Mouse (Mus musculus) midbrain, embryonic 14.5 days (tissue): Measurements from ENCODE around the gene Spdef. TPM values are rescaled to one million over a fixed set of nuclear protein-coding genes. Genes with fewer than 3 reads are reported as not detected.

Experiments used
- ATAC-seq: fragments of 200-750 bp; cut with Nextera tagmentation; 2 replicates; pipeline ENCODE4 v1.8.0; 2017; ENCODE audit warnings: moderate number of reproducible peaks, moderate library complexity; ENCODE audit not compliant: low FRiP score, low TSS enrichment
- DNase-seq: peaks from one replicate; pipeline ENCODE4 v3.0.0-alpha.2; 2015
- H3K27ac ChIP-seq: fragments of 300-500 bp; sonication (generic); replicated peaks from 2 replicates; pipeline ENCODE4 v1.5.1; 2014; ENCODE audit warnings: mild to moderate bottlenecking, low read depth, low read length, moderate library complexity
- H3K27me3 ChIP-seq: fragments of 300-500 bp; sonication (generic); 2 replicates; pipeline ENCODE4 v1.6.1; 2014; ENCODE audit warnings: low read length, control low read depth, mixed read lengths; ENCODE audit not compliant: control insufficient read depth, insufficient read depth
- H3K36me3 ChIP-seq: fragments of 300-500 bp; sonication (generic); 2 replicates; pipeline ENCODE4 v1.6.1; 2014; ENCODE audit warnings: low read length, control low read depth; ENCODE audit not compliant: control insufficient read depth, insufficient read depth
- H3K4me1 ChIP-seq: fragments of 300-500 bp; sonication (generic); 2 replicates; pipeline ENCODE4 v1.6.1; 2014; ENCODE audit warnings: mild to moderate bottlenecking, antibody characterized with exemption, low read length, control low read depth; ENCODE audit not compliant: control insufficient read depth, insufficient read depth
- H3K4me2 ChIP-seq: fragments of 300-500 bp; sonication (generic); 2 replicates; pipeline ENCODE4 v1.6.1; 2014; ENCODE audit warnings: mild to moderate bottlenecking, low read length, moderate library complexity
- H3K4me3 ChIP-seq: fragments of 300-500 bp; sonication (generic); replicated peaks from 2 replicates; pipeline ENCODE4 v1.5.1; 2014; ENCODE audit warnings: low read depth, low read length
- H3K9ac ChIP-seq: fragments of 300-500 bp; sonication (generic); replicated peaks from 2 replicates; pipeline ENCODE4 v1.6.1; 2014; ENCODE audit warnings: mild to moderate bottlenecking, low read length, moderate library complexity
- H3K9me3 ChIP-seq: fragments of 300-500 bp; sonication (generic); 2 replicates; pipeline ENCODE4 v1.6.1; 2016; ENCODE audit warnings: low read length, control low read depth, mixed read lengths; ENCODE audit not compliant: control insufficient read depth
- WGBS: fragments of 180-500 bp; shearing (Covaris S2); extraction: QIAGEN DNeasy Blood & Tissue Kit; methylation state at CpG from one replicate; pipeline ENCODE4 v1.1.7; 2014; 5-methylcytosine and 5-hydroxymethylcytosine counted together
- polyA plus RNA-seq: library from polyadenylated mRNA; unstranded; fragments of >200 nt; fragmentation: Nextera tagmentation; extraction: Ambion mirVana; gene quantifications from 2 replicates; pipeline ENCODE4 v1.2.1, GENCODE M21; 2014

The Spdef gene
- polyA plus RNA-seq, 1 experiment from 2014 or later: 1.5 TPM

DNA sequence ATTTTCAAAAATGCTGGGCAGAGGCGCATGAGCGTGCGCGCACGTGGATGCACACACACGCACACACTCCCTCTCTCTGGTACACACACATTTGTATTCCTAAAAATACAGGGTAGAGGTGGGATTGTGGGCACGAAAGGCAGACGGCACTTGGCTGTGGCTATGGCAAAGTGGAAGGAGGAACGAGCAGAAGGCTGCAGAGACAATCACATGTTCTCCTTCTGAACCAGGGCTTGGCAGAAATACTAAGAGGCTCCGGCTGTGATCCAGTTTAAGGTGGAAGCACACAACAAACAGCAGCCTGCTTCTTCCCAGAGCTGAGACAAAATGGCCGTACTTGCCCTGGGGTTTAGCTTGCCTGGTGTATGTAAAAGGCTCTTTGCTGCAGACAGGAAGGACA, 34.1 kb upstream of the Spdef start:
- Histone ChIP-seq H3K27me3 (no peaks in the 10 kb centered on the region), H3K27ac (no peak overlapping the region), H3K4me3 (no peak overlapping the region), H3K4me1 (0 out of 2 replicates have a peak, but pooled peaks cover 3% of the 10 kb centered on the region), H3K9ac (no peak overlapping the region), H3K4me2 (no peak overlapping the region), H3K9me3 (no peaks in the 10 kb centered on the region), H3K36me3 (peaks cover 26% of the 10 kb centered on the region)
- ATAC-seq (no peak), DNase-seq (no peak)
- WGBS: 93% methylated on average over 11 of the region's 11 CpGs

DNA sequence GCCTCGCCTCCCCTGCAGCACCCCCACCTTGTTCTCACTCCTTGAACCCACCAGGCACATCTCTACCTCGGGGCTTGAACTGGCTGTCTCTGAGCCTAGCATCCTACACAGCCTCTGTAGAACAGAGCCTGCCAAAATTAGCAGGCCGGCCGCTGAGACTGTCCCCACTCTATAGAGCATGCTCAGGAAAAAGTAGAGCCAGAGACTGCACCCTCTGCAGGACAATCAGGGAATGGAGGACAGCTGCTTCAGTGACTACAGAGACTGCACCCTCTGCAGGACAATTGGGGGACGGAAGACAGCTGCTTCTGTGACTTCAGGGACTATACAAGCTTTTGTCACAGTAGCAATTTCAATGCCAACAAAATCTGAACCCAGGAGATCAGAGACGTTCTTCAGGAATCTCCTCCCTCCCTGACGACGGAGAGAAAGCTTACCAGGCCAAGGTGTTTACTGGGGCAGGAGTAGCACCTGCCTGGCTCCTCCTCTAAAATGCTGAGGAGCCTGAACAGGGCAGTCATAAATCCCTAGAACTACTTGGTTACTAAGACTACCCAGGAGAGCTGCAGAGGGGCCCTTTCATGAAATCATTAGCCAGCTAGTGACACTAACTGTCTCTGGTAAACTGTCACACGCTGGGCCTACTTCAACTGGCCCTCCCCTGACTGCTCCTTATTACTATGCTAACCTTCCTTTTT, 33.0 kb upstream of the Spdef start:
- Histone ChIP-seq H3K36me3 (peaks cover 16% of the 10 kb centered on the region), H3K4me3 (no peak overlapping the region), H3K9me3 (no peaks in the 10 kb centered on the region), H3K4me1 (0 out of 2 replicates have a peak, but pooled peaks cover 3% of the 10 kb centered on the region), H3K27ac (no peak overlapping the region), H3K4me2 (no peak overlapping the region), H3K27me3 (no peaks in the 10 kb centered on the region), H3K9ac (0 out of 2 replicates have a peak overlapping the region, but pooled peaks have one; percentile 12)
- WGBS: 31% methylated on average over 9 of the region's 9 CpGs
- peak; percentile 87 for DNase-seq
- ATAC-seq: peak; percentile 37; the same call in 1 of the 2 replicates

DNA sequence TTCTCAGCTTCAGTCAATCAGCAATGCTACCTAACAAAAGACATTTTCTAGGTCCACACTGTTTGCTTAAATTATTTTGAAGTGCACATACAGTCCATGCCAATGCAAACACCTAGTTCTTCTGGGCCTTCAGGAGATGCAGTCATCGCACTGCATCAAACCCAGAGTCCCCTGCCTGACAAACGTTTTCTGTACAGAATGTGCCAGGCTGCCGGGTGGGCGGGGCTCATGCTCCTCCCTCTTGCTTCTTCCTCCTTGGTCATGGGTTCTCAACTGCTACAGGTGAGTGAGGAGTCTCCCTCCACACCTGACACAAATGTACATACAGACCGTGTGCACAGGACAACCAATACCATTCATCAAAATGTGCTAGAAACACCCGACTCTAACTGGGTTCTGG, 31.4 kb upstream of the Spdef start:
- H3K9ac ChIP-seq: no peak overlapping the region
- ATAC-seq (no peak), DNase-seq (no peak)
- H3K4me2 ChIP-seq: no peak overlapping the region
- no peaks in the 10 kb centered on the region for H3K9me3 ChIP-seq
- peaks cover 7% of the 10 kb centered on the region; the same call in 1 of the 2 replicates for H3K36me3 ChIP-seq
- 0 out of 2 replicates have a peak, but pooled peaks cover 3% of the 10 kb centered on the region for H3K4me1 ChIP-seq
- peak overlapping the region; percentile 41; the same call in 1 of the 2 replicates for H3K27ac ChIP-seq
- no peak overlapping the region for H3K4me3 ChIP-seq
- WGBS: 74% methylated on average over 6 of the region's 6 CpGs
- no peaks in the 10 kb centered on the region for H3K27me3 ChIP-seq

DNA sequence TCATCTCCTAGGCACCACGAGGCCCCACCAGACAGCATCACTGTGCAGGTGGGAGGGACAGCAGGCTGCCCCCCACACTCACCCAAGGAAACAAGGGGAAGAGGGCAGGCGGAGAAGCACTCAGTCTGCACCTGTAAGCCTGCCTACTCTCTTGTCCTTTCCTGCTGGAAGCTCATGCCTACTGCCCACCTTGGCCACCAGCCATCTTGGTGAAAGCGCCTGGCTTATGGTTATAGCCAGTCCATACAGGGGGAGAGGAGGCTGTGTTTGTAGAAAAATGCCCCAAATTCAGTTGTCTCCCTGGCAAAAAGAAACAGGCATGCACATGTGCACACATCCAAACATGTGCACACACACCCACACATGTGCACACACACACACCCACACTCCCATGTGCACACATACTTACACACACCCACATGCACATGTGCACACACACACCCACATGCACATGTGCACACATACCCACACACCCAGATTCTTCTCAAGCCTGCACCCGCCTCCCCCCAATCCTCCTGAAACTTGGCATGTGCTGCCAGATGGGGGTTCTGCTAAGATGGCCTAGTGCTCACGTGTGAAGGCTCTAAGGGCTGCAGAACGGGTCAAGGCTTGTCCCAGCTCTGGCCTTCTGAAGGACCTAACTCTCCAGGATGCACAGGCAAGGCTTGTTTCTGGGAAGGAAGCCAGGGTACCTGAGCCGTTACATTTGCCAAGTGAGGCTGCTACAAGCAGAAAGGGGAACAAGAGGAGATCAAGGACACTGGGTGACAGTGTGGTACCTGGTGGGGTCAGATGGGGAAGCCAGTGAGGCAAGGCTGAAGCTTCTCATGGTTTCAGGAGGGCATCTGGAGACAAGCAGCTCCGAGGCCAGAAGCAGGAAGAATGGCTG, 22.8 kb upstream of the Spdef start:
- Histone ChIP-seq H3K9me3 (no peaks in the 10 kb centered on the region), H3K27me3 (no peaks in the 10 kb centered on the region), H3K4me1 (no peaks in the 10 kb centered on the region), H3K4me3 (no peak overlapping the region), H3K27ac (no peak overlapping the region), H3K9ac (no peak overlapping the region), H3K4me2 (no peak overlapping the region), H3K36me3 (0 out of 2 replicates have a peak, but pooled peaks cover 11% of the 10 kb centered on the region)
- DNase-seq (no peak), ATAC-seq (no peak)
- WGBS: 98% methylated on average over 8 of the region's 8 CpGs

DNA sequence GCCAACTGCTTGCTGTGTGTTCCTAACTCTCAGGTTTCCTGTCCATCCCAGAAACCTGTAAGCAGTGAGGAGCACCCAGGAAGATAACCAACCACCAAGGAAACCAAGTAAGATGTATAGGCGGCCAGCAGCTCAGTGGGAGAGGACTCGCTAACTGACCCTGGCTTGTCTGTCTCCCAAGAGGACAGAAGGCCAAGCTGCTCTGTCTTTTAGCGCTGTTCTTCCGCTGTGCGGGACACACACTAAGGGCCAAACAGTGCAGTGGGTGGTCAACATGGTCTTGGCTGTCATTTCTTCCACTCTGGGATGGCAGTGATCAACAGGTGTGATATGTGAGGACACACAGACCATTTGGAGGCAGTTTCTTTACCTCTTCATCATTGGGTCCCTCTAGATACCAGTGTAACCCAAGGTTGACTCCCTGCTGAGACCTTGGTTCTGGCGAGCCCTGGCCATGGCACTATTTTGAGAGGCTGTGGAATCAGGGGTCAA, 21.7 kb upstream of the Spdef start:
- Histone ChIP-seq H3K9ac (no peak overlapping the region), H3K27ac (no peak overlapping the region), H3K36me3 (0 out of 2 replicates have a peak, but pooled peaks cover 11% of the 10 kb centered on the region), H3K9me3 (no peaks in the 10 kb centered on the region), H3K4me1 (no peaks in the 10 kb centered on the region), H3K4me3 (no peak overlapping the region), H3K27me3 (no peaks in the 10 kb centered on the region), H3K4me2 (no peak overlapping the region)
- 90% methylated on average over 6 of the region's 6 CpGs for WGBS
- ATAC-seq (no peak), DNase-seq (no peak)

DNA sequence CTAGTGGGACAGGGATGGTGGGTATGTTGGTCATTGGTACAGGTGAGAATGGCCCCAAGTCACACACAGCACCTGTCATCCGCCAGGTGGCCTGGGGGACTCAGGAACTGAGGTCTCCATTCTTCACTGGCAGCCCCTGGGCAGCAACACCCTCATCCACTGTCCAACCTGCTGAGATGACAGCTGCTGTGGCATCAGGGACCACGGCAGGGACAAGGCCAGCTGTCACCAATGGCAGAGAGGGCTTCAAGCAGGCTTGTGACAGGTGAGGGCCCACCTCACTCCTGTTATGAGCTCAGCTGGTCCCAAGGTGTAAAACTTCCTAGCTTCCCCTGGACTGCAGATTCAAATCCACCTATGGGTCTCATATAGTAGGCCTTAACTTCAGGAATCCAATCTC, 19.4 kb upstream of the Spdef start:
- no peak overlapping the region for H3K9ac ChIP-seq
- H3K4me3 ChIP-seq: no peak overlapping the region
- H3K27ac ChIP-seq: no peak overlapping the region
- ATAC-seq (no peak), DNase-seq (no peak)
- H3K4me2 ChIP-seq: no peak overlapping the region
- no peaks in the 10 kb centered on the region for H3K27me3 ChIP-seq
- no peaks in the 10 kb centered on the region for H3K4me1 ChIP-seq
- 0 out of 2 replicates have a peak, but pooled peaks cover 10% of the 10 kb centered on the region for H3K36me3 ChIP-seq
- no peaks in the 10 kb centered on the region for H3K9me3 ChIP-seq
- 92% methylated on average over 2 of the region's 2 CpGs for WGBS

DNA sequence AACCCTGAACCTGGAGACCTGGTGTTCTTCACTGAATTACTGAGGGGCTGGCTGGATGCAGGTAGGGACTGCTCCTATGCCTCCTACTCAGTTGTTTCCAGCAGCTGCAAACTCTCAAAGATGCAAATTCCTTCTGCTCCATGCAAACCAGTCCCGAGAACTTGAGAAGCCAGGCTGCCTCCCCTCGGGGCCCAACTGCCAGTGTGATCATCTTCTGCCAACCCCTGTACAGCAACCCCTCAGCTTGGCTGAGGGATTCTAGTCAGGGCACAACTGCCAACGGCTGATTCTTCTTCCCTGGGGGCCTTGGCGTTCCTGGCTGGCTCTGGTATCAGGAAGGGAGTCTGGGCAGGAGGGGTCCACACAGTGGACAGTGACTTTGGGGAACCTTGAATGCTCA, 17.7 kb upstream of the Spdef start:
- H3K9ac ChIP-seq: no peak overlapping the region
- 0 out of 2 replicates have a peak overlapping the region, but pooled peaks have one; percentile 26 for H3K27ac ChIP-seq
- H3K9me3 ChIP-seq: no peaks in the 10 kb centered on the region
- H3K4me2 ChIP-seq: no peak overlapping the region
- H3K4me1 ChIP-seq: no peaks in the 10 kb centered on the region
- WGBS: 59% methylated on average over 4 of the region's 4 CpGs
- H3K36me3 ChIP-seq: no peaks in the 10 kb centered on the region
- H3K4me3 ChIP-seq: no peak overlapping the region
- DNase-seq (no peak), ATAC-seq (no peak)
- no peaks in the 10 kb centered on the region for H3K27me3 ChIP-seq

DNA sequence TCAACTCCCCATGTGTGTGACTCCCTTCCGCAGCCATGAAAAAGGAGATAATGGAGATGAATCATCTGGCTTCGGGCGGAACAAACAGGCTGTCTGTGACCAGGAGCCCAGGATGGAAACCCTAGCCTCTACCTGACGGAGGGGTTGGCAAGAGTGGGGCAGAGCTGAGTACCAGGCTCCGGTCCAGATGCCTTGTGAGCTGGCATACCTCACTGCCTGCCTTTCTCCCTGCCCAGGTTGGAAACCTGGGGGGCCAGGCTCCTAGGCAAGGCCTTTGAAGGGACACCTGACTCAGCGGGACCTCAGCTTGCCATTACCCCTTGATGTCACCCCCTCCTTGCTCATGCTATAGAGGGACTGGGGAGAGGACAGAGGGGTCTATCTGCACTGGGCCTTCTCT, 12.2 kb upstream of the Spdef start:
- Histone ChIP-seq H3K4me3 (no peak overlapping the region), H3K4me1 (no peaks in the 10 kb centered on the region), H3K27me3 (no peaks in the 10 kb centered on the region), H3K27ac (no peak overlapping the region), H3K9ac (no peak overlapping the region), H3K4me2 (no peak overlapping the region), H3K36me3 (no peaks in the 10 kb centered on the region), H3K9me3 (no peaks in the 10 kb centered on the region)
- ATAC-seq (no peak), DNase-seq (no peak)
- WGBS: 91% methylated on average over 6 of the region's 6 CpGs
